Mouse (Mus musculus): ENCODE results near the gene Chrna5. TPM values are rescaled to one million over a fixed set of nuclear protein-coding genes. Genes with fewer than 3 reads are reported as not detected.

Gene Chrna5
- polyA plus RNA-seq, 1 experiment from 2014 or later, result 2.9 TPM

DNA sequence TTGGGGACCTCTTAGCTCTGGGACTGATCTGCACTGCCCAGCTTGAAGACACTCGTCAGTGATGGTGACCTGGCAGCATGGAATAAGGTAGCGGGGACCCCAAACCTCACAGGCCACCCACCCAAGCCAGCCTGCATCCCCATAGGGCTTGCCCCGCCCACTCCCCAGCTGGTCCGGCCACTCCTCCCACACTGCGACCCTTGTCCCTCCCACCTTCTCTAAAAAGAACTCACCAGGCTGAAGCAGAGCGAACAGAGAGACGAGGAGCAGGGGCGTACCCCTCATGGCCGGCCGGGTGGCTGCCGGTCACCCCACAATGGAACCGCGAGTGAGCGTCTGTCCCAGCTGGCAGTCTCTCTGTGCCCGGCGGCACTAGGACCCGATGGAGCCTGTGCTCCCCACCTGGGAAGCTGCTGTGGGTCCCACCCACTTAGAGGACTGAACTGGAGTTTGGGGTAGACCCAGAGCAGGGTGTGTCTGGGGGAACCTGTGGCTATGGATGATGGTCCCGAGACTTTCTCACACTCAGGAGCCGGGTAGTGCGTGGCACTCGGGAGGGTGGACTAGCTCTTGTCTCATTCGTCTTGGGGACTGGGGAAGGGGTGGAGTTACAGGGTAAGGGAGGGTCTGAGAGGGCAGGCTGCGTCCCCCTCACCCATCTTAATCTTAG lies 67.7 kb downstream of the Chrna5 start, which contains the start of gene Chrnb4:
Gene Chrnb4, minus strand, starts transcription at position 569 of the 670 bp plus-strand sequence.
- under 1% methylated on average over 23 of the region's 23 CpGs for WGBS
- Histone ChIP-seq H3K36me3 (ENCODE audit: control insufficient read depth, insufficient read depth, low read length) (no peaks in the 10 kb centered on the region), H3K9me3 (ENCODE audit: control insufficient read depth, low read depth, low read length) (no peaks in the 10 kb centered on the region), H3K4me3 (ENCODE audit: low read depth, low read length) (peak within 1 kb of the TSS; percentile 45), H3K9ac (replicated peaks; ENCODE audit: low read depth, low read length) (peak within 1 kb of the TSS; percentile 26; the same call in 1 of the 2 replicates), H3K27ac (ENCODE audit: low read length) (no peak within 1 kb of the TSS), H3K27me3 (ENCODE audit: control insufficient read depth, insufficient read depth, low read length) (0 out of 2 replicates have a peak, but pooled peaks cover 3% of the 10 kb centered on the region), H3K4me1 (ENCODE audit: control insufficient read depth, insufficient read depth, low read length) (no peaks in the 10 kb centered on the region), H3K4me2 (replicated peaks; ENCODE audit: low read depth, low read length) (peak within 1 kb of the TSS; percentile 80)
- ATAC-seq (ENCODE audit: insufficient number of reproducible peaks, insufficient read depth, low FRiP score, low read depth), result peak; percentile 54; the same call in 1 of the 2 replicates

DNA sequence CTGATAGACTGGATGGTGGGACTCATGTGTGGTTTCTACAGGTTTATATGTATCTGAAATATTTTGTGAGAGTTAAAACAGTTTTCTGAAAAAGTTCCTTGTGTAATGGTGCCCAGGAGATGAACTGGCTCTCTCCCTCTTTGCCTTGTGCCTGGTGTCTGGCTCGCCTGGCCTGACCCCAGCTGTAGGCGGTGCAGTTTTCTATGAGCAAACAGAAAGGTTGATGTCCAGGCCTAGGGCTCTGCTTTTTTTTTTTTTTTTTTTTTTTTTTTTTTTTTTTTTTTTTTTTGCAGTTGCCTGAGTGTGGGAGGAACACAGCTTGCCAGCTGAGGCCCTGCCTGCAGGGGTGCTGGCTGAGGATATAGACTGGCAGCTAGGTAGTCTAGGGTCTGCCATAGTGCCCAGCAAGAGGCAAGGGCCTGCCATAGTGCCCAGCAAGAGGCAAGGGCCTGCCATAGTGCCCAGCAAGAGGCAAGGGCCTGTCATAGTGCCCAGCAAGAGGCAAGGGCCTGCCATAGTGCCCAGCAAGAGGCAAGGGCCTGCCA lies 74.8 kb downstream of the Chrna5 start:
- ATAC-seq (ENCODE audit: insufficient number of reproducible peaks, insufficient read depth, low FRiP score, low read depth), result no peak
- WGBS, result 81% methylated on average over 2 of the region's 2 CpGs
- Histone ChIP-seq H3K4me1 (ENCODE audit: control insufficient read depth, insufficient read depth, low read length) (no peaks in the 10 kb centered on the region), H3K27me3 (ENCODE audit: control insufficient read depth, insufficient read depth, low read length) (no peaks in the 10 kb centered on the region), H3K4me2 (replicated peaks; ENCODE audit: low read depth, low read length) (no peak overlapping the region), H3K27ac (ENCODE audit: low read length) (no peak overlapping the region), H3K9ac (replicated peaks; ENCODE audit: low read depth, low read length) (no peak overlapping the region), H3K4me3 (ENCODE audit: low read depth, low read length) (no peak overlapping the region), H3K9me3 (ENCODE audit: control insufficient read depth, low read depth, low read length) (no peaks in the 10 kb centered on the region), H3K36me3 (ENCODE audit: control insufficient read depth, insufficient read depth, low read length) (no peaks in the 10 kb centered on the region)

Other genes with a start within 250 kb of the Chrna5 start
- 169 and 175 TPM in 2 replicates for gene Wdr61, start 246.4 kb upstream of the Chrna5 start, polyA plus RNA-seq (2014; fragmentation: Nextera tagmentation; extraction: Ambion mirVana)
- 99.4 and 126 TPM in 2 replicates for gene Crabp1, start 216.1 kb upstream of the Chrna5 start, polyA plus RNA-seq (2014; fragmentation: Nextera tagmentation; extraction: Ambion mirVana)
- 43.4 and 46.8 TPM in 2 replicates for gene Ireb2, start 117.1 kb upstream of the Chrna5 start, polyA plus RNA-seq (2014; fragmentation: Nextera tagmentation; extraction: Ambion mirVana)
- gene Hykk, start 63.6 kb upstream of the Chrna5 start, polyA plus RNA-seq (2014; fragmentation: Nextera tagmentation; extraction: Ambion mirVana), result 4.8 and 5.3 TPM in 2 replicates
- 274 and 278 TPM in 2 replicates for gene Psma4, start 30.1 kb upstream of the Chrna5 start, polyA plus RNA-seq (2014; fragmentation: Nextera tagmentation; extraction: Ambion mirVana)
- 0.48 and 0.68 TPM in 2 replicates for gene AY074887, start 29.9 kb upstream of the Chrna5 start, polyA plus RNA-seq (2014; fragmentation: Nextera tagmentation; extraction: Ambion mirVana)
- 13.4 TPM in 2 replicates for gene Chrna3, start 45.7 kb downstream of the Chrna5 start, polyA plus RNA-seq (2014; fragmentation: Nextera tagmentation; extraction: Ambion mirVana)
- gene Chrnb4, start 67.9 kb downstream of the Chrna5 start, polyA plus RNA-seq (2014; fragmentation: Nextera tagmentation; extraction: Ambion mirVana), result 6.0 and 7.6 TPM in 2 replicates
- 24.8 and 35.2 TPM in 2 replicates for gene Ube2q2, start 168.0 kb downstream of the Chrna5 start, polyA plus RNA-seq (2014; fragmentation: Nextera tagmentation; extraction: Ambion mirVana)
- 60.0 and 63.5 TPM in 2 replicates for gene Fbxo22, start 228.0 kb downstream of the Chrna5 start, polyA plus RNA-seq (2014; fragmentation: Nextera tagmentation; extraction: Ambion mirVana)

Data from stomach, embryonic 14.5 days (tissue).